Mouse (Mus musculus) frontal cortex, postnatal 36 days (tissue): ENCODE measurements around the gene Arhgdia.
A peak's percentile ranks its signal among the peaks of the same experiment; 100 is the strongest.

ENCODE experiments used
- DNase-seq, 2 experiments: peaks; one replicate each; pipeline ENCODE4 v3.0.0; 2022; ENCODE audit warnings: low spot score in 2 of 2

Gene Arhgdia

GRCm38 (mm10) chr11:120554834-120555233 lies 26.6 kb downstream of the Arhgdia start:
- DNase-seq: no peak

DNA sequence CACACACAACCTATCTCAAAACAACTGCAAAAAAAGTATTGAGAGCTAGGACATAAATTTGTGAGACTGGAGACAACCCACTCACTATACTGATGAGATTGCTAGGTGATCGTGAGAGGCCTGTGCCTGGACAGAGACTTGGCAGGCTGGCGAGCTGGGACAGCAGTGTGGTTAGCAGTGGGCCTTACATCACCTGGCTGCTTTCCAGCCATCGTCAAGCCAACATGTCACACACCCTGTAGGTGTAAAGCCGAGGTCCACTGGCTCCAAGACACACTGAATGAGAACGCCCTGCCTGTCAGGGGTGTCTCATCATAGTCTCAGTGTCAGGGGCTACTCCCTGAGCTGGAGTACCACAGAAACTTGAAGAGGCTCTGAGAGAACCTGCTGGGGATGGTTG lies 28.7 kb downstream of the Arhgdia start:
- DNase-seq: no peak

DNA sequence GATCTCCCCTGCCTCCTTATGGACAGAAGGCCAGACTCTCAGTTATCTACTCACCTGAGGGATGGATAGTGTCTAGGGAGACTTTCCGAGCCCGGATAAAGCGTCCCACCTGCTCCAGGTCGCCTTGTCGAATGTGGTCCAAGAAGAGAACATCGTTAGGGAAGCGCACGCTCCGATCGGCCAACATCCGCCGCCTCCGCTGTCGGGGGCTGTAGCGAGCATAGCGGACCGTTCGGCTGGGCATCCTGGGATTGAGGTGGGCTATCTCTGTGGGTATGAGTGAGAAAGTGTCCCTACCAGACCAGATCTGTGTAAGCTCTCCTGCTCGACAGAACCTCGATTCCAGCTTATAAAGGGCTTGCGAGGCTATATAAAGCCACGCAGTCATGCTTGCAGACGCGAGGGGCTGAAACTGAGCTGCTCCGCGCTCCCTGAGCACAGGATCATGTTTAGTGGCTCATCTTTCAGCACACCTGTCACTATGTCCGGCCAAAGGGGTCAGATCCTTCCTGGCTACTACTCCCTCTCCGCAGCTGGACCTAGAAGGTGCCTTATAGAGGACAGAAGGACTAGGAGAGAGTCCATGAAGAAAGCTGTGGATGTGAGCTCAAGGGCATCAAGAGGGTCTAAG lies 30.5 kb downstream of the Arhgdia start, which contains the start of gene Ppp1r27:
Gene Ppp1r27, minus strand, starts transcription at position 323 of the 631 bp plus-strand sequence.
- DNase-seq: no peak

DNA sequence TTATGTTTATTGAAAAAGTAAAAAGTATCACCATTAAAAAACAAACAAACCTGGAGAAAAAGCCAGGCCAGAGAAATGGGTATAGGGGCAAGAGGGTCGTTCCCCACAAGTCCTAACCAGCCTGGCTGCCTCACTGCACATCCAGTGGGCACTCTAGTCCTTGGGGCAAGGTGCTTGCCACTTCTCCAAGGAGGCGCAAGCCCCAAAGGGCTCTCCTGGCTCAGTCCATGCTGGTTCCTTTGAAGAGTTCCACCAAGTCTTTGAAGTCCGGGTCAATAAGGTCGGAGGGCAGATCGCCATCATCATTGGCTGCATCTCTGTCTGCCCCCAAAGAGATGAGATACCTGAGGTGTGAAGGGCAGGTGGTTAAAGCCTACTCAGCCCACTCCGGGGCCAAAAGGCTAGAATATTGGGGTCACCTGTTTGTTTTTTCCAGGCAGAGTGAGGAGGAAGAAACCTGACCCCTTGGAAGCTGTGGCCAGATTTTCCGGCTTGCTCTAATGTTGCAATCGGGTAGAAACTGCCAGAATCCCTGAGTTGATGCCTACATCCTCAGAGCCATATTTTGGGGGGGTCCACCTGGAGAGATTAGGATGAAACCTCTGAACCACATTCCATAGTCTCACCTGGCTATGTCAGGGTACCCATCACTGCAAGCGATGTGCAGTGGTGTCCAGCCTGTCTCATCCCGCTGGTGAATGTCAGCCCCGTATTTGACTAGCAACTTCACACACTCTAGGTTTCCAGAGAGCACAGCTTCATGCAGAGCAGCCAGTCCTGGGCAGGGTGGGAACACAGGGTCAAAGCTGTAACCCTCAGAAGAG lies 31.2 kb downstream of the Arhgdia start:
- no peak for DNase-seq

- DNase-seq: peak; percentile 89 to 91
Observed at GRCm38 (mm10) chr11:120549168-120549945, 32.1 kb downstream of the Arhgdia start, which contains the start of gene Mcrip1. Gene Mcrip1, minus strand, starts transcription at chr11:120549727.

DNA sequence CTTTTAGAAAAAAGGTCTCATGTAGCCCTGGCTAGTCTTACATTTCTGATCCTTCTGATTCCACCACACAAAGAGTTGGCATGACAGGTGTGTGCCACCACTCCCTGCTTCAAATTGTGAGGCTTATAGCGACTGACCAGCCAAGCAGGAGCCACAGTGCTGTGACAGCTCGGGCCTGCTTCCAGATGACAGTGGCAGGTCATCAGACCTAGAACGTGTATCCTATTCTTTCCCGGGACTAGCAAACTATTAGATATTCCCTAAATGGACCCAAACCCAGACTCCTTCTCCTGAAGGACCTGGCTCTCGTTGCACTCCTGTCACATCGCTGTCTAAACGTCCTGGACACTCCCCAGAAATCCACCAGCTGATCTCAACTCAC lies 32.6 kb downstream of the Arhgdia start:
- DNase-seq: no peak

GRCm38 (mm10) chr11:120548214-120548613 lies 33.2 kb downstream of the Arhgdia start:
- no peak for DNase-seq

- no peak for DNase-seq
Observed at GRCm38 (mm10) chr11:120547469-120547868, 34.0 kb downstream of the Arhgdia start.

DNA sequence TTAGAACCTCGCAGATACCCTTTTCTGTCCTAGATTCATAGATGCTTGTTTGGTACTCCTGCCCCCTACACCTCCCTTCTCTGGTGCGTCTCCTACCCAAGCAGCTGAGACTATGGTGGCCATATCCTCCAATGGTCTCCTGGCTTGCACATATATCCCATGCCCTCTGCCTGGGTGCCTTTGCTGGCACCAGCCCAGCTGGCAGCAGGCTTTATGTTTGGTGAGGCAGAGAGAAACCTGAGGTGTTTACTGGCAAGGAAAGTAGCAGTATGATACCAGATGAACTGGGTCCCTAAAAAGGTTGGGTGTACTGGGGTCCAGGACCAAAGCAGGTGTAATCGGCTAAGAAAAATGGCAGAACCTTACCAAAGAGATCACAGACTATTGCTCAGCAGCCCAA lies 35.5 kb downstream of the Arhgdia start:
- DNase-seq: no peak

GRCm38 (mm10) chr11:120542376-120542775 lies 39.0 kb downstream of the Arhgdia start:
- no peak for DNase-seq

DNA sequence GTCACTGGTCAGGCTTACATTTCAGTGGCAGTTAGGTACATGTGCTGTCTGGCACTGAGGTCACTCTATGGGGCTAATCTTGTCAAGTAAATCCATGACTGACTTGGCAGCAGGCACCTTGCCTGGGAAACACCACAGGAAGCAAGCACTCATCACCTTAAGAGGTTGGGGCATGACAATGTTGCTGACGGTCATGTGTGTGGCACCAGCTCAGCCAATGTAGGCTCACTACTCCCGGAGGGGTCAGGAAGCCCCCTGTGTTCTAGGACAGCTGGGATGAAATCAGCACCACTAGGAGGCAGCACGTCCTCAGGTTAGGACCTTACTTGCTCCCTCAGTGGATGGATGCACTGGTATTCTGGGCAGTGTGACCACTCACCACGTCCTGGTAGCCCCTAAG lies 39.5 kb downstream of the Arhgdia start:
- no peak for DNase-seq

GRCm38 (mm10) chr11:120539285-120540014 lies 42.0 kb downstream of the Arhgdia start:
- no peak for DNase-seq

DNA sequence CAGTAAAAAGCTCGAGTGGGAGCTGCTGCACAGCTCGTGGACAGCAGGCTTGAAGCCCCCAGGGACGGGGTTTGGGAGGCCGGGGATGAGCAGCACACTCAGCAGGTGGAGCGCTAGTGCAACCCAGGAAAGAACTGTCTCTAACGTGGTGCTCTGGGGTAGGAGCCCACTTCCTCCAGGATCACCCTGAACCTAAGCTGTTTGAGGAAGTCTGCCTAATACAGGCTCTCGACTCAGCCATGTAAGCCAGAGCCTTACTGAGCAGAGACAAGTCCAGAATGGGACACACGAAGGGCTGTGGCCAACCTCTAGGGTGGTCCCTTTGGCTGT lies 42.5 kb downstream of the Arhgdia start:
- no peak for DNase-seq

GRCm38 (mm10) chr11:120538485-120538884 lies 42.9 kb downstream of the Arhgdia start:
- no peak for DNase-seq

GRCm38 (mm10) chr11:120535804-120536203 lies 45.6 kb downstream of the Arhgdia start:
- no peak for DNase-seq

DNA sequence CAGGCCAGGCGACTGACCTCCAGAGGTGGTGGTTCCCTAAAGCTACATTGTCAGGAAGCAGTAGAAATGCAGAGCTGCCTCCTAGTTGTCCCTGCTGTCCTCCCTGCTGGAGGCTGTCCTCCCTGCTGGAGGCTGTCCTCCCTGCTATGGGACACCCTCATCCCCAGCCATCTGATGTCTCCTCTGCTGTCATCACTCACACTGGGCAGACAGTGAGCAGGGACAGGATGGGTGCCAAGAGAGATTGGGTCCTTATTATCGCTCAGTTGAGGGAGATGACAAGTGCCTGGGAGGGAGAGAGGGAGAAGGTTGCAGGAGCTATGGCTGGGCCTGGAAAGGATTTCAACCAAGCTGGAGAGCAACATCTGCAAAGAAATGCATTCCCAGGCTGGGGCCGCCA lies 46.3 kb downstream of the Arhgdia start:
- DNase-seq: no peak

DNA sequence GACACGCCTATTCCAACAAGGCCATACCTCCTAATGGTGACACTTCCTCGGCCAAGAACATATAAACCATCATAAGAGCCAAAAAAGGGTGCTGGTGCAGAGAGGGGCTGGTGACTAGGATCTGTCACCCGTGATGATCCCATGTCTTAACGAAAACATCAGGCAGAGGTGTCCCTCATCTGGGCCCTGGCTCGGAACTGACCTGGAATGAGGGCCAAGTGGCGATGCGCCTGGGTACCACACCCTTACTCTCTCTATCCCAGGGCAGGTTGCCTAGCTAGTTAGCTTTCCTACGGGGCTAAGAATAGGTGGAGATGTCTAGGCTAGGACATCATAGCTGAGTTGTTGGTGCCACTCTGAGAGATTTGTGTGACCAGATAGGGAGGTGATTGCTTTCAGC lies 47.3 kb downstream of the Arhgdia start:
- DNase-seq: no peak

- DNase-seq: no peak
Observed at GRCm38 (mm10) chr11:120531646-120532045, 49.8 kb downstream of the Arhgdia start.

GRCm38 (mm10) chr11:120530085-120530964 lies 51.1 kb downstream of the Arhgdia start, which contains the start of gene Gcgr:
Gene Gcgr, plus strand, starts transcription at chr11:120530699.
- no peak for DNase-seq

GRCm38 (mm10) chr11:120528903-120529302 lies 52.5 kb downstream of the Arhgdia start:
- no peak for DNase-seq
